Mouse (Mus musculus): Measurements from ENCODE around the gene Fam216a.
"Not testable (repeated sequence)": the region's sequence is repeated elsewhere in the genome, so short reads cannot be mapped to it uniquely, and the experiment has no call there.

Gene Fam216a

GRCm38 (mm10) chr5:122372192-122372769, at the start of gene Fam216a:
Gene Fam216a, minus strand, starts transcription at chr5:122372364.
- DNase-seq (ENCODE audit: extremely low read depth, insufficient read length, low spot score), result peak; percentile 96

- DNase-seq (ENCODE audit: extremely low read depth, insufficient read length, low spot score), result no peak
Measured at GRCm38 (mm10) chr5:122421271-122422068, 49.3 kb upstream of the Fam216a start, which contains the start of gene Anapc7. Gene Anapc7, plus strand, starts transcription at chr5:122421693.

- DNase-seq (ENCODE audit: extremely low read depth, insufficient read length, low spot score), result not testable (repeated sequence)
Measured at GRCm38 (mm10) chr5:122420676-122421075, 48.5 kb upstream of the Fam216a start.

GRCm38 (mm10) chr5:122415465-122415864, 43.3 kb upstream of the Fam216a start:
- no peak for DNase-seq (ENCODE audit: extremely low read depth, insufficient read length, low spot score)

- no peak for DNase-seq (ENCODE audit: extremely low read depth, insufficient read length, low spot score)
Measured at GRCm38 (mm10) chr5:122414351-122414750, 42.2 kb upstream of the Fam216a start.

GRCm38 (mm10) chr5:122412826-122413225, 40.7 kb upstream of the Fam216a start:
- DNase-seq (ENCODE audit: extremely low read depth, insufficient read length, low spot score), result no peak

- no peak for DNase-seq (ENCODE audit: extremely low read depth, insufficient read length, low spot score)
Measured at GRCm38 (mm10) chr5:122411892-122412291, 39.7 kb upstream of the Fam216a start.

GRCm38 (mm10) chr5:122409692-122410645, 37.8 kb upstream of the Fam216a start:
- DNase-seq (ENCODE audit: extremely low read depth, insufficient read length, low spot score), result no peak

- DNase-seq (ENCODE audit: extremely low read depth, insufficient read length, low spot score), result no peak
Measured at GRCm38 (mm10) chr5:122405537-122405936, 33.4 kb upstream of the Fam216a start.

GRCm38 (mm10) chr5:122403362-122403761, 31.2 kb upstream of the Fam216a start:
- DNase-seq (ENCODE audit: extremely low read depth, insufficient read length, low spot score), result no peak

- DNase-seq (ENCODE audit: extremely low read depth, insufficient read length, low spot score), result no peak
Measured at GRCm38 (mm10) chr5:122402772-122403171, 30.6 kb upstream of the Fam216a start.

- DNase-seq (ENCODE audit: extremely low read depth, insufficient read length, low spot score), result no peak
Measured at GRCm38 (mm10) chr5:122402160-122402559, 30.0 kb upstream of the Fam216a start.

- no peak for DNase-seq (ENCODE audit: extremely low read depth, insufficient read length, low spot score)
Measured at GRCm38 (mm10) chr5:122401303-122401640, 29.1 kb upstream of the Fam216a start.

- no peak for DNase-seq (ENCODE audit: extremely low read depth, insufficient read length, low spot score)
Measured at GRCm38 (mm10) chr5:122400628-122401302, 28.6 kb upstream of the Fam216a start.

- no peak for DNase-seq (ENCODE audit: extremely low read depth, insufficient read length, low spot score)
Measured at GRCm38 (mm10) chr5:122399871-122400270, 27.7 kb upstream of the Fam216a start.

GRCm38 (mm10) chr5:122397495-122397894, 25.3 kb upstream of the Fam216a start:
- no peak for DNase-seq (ENCODE audit: extremely low read depth, insufficient read length, low spot score)

GRCm38 (mm10) chr5:122396791-122397190, 24.6 kb upstream of the Fam216a start:
- no peak for DNase-seq (ENCODE audit: extremely low read depth, insufficient read length, low spot score)

GRCm38 (mm10) chr5:122393887-122394286, 21.7 kb upstream of the Fam216a start:
- no peak for DNase-seq (ENCODE audit: extremely low read depth, insufficient read length, low spot score)

GRCm38 (mm10) chr5:122392227-122393004, 20.3 kb upstream of the Fam216a start:
- DNase-seq (ENCODE audit: extremely low read depth, insufficient read length, low spot score), result no peak

GRCm38 (mm10) chr5:122391786-122392180, 19.6 kb upstream of the Fam216a start, which contains the start of gene Arpc3:
Gene Arpc3, plus strand, starts transcription at chr5:122391878.
- peak; percentile 90 for DNase-seq (ENCODE audit: extremely low read depth, insufficient read length, low spot score)

Data from 3134 (cell line).